ENCODE assay signal across 15 mouse cellular contexts in genomic region chr1:68501561-68501960, GRCm38 (mm10).
DNase-seq lines count a peak whose midpoint lies in the region; ATAC-seq and TF ChIP-seq lines count a peak whose summit lies in the region.
"Had no signal": no experiment of that assay in that cellular context is flagged by ENCODE, and none has a peak within 500 bp of the region (broad histone marks: within the 10 kb centered on the region; RNA-seq: fewer than 3 reads in every experiment).

No protein-coding gene starts in this region.

- DNase-seq in heart, adult 18-20 months, result peak; percentile 18 to 40
- DNase-seq in heart, postnatal 4 days, result no peak
- DNase-seq in retina, embryonic 14.5 days (ENCODE audit: low spot score), result peak; percentile 27
- DNase-seq in retina, postnatal 1 day, result no peak
- DNase-seq in kidney, postnatal 0 days (ENCODE audit: low spot score), result peak; percentile 74
- DNase-seq in thymus, postnatal 4 days, result no peak
- no peak for DNase-seq in urinary bladder, postnatal 25 days (ENCODE audit: low spot score)
- DNase-seq: thymus, adult 2 months had no signal

- no peak overlapping the region for H3K4me3 ChIP-seq in kidney, postnatal 0 days (replicated peaks; ENCODE audit: low read depth, low read length)
- H3K4me3 ChIP-seq: embryonic facial prominence, embryonic 12.5 days; layer of hippocampus, adult 2 months; limb, embryonic 15.5 days; midbrain, embryonic 13.5 days had no signal

- H3K4me1 ChIP-seq in kidney, postnatal 0 days (replicated peaks; ENCODE audit: insufficient read depth, low read length), result no peaks in the 10 kb centered on the region
- H3K4me1 ChIP-seq: embryonic facial prominence, embryonic 12.5 days; limb, embryonic 15.5 days; midbrain, embryonic 13.5 days had no signal

- peak; percentile 90 for ATAC-seq in kidney, postnatal 0 days (replicated peaks; ENCODE audit: low FRiP score, low read depth)
- ATAC-seq in activated CD4-positive, CD25-positive, alpha-beta regulatory T cell, adult 4 months, result no peak
- ATAC-seq: forebrain, embryonic 16.5 days; midbrain, embryonic 13.5 days had no signal

- H3K27ac ChIP-seq in kidney, postnatal 0 days, result no peak overlapping the region
- H3K27ac ChIP-seq: embryonic facial prominence, embryonic 12.5 days; layer of hippocampus, adult 2 months; limb, embryonic 15.5 days; midbrain, embryonic 13.5 days had no signal

- no peak for TF ChIP-seq CTCF in kidney, postnatal 0 days (IDR thresholded peaks at IDR 0.05; ENCODE audit: low read depth)

- H3K4me2 ChIP-seq in kidney, postnatal 0 days (ENCODE audit: low read length), result no peak overlapping the region
- H3K4me2 ChIP-seq: embryonic facial prominence, embryonic 12.5 days; limb, embryonic 15.5 days; midbrain, embryonic 13.5 days had no signal

- WGBS in kidney, postnatal 0 days, result 39% methylated on average over 4 of the region's 4 CpGs

- no peaks in the 10 kb centered on the region for H3K36me3 ChIP-seq in kidney, postnatal 0 days (ENCODE audit: insufficient read depth, low read length)
- H3K36me3 ChIP-seq: embryonic facial prominence, embryonic 12.5 days; G1E; limb, embryonic 15.5 days; midbrain, embryonic 13.5 days had no signal

- no peak overlapping the region for H3K9ac ChIP-seq in kidney, postnatal 0 days (ENCODE audit: low read depth, low read length)
- H3K9ac ChIP-seq: embryonic facial prominence, embryonic 12.5 days; limb, embryonic 15.5 days; midbrain, embryonic 13.5 days had no signal

- no peaks in the 10 kb centered on the region for H3K27me3 ChIP-seq in kidney, postnatal 0 days (ENCODE audit: insufficient read depth, low read length)
- H3K27me3 ChIP-seq: embryonic facial prominence, embryonic 12.5 days; limb, embryonic 15.5 days; midbrain, embryonic 13.5 days had no signal

- no peaks in the 10 kb centered on the region for H3K9me3 ChIP-seq in kidney, postnatal 0 days (replicated peaks; ENCODE audit: low read length)
- H3K9me3 ChIP-seq: embryonic facial prominence, embryonic 12.5 days; limb, embryonic 15.5 days; midbrain, embryonic 13.5 days had no signal

Comparison
In these comparisons a context has a peak if more than half of its experiments do, and no peak if none do; other contexts are left out.
1. DNase-seq: peak in heart, adult 18-20 months (2 of 2), retina, embryonic 14.5 days (single experiment) and kidney, postnatal 0 days (single experiment); none in heart, postnatal 4 days (single experiment), retina, postnatal 1 day (single experiment), thymus, postnatal 4 days (single experiment) and urinary bladder, postnatal 25 days (single experiment).